Mouse (Mus musculus): ENCODE data around the gene Fanca. TPM values are rescaled to one million over a fixed set of nuclear protein-coding genes. Genes with fewer than 3 reads are reported as not detected.

Fanca gene
- polyA plus RNA-seq, 1 experiment, result 16.5 TPM

GRCm38 (mm10) chr8:123332262-123333090, 14.1 kb upstream of the Fanca start, which contains the start of gene Spire2:
Gene Spire2, plus strand, starts transcription at chr8:123332713.
- H3K9me3 ChIP-seq, result no peaks in the 10 kb centered on the region
- peak within 1 kb of the TSS; percentile 91 for H3K4me3 ChIP-seq (replicated peaks)
- TF ChIP-seq FLI1 (IDR thresholded peaks at IDR 0.05; ENCODE audit: low read length), result no peak
- TF ChIP-seq GATA1 (IDR thresholded peaks at IDR 0.05; ENCODE audit: borderline replicate concordance, low read length), result no peak
- H3K27me3 ChIP-seq (replicated peaks), result peaks cover 79% of the 10 kb centered on the region
- H3K36me3 ChIP-seq (replicated peaks; ENCODE audit: low read length), result no peaks in the 10 kb centered on the region
- H3K4me1 ChIP-seq, result peaks cover 42% of the 10 kb centered on the region

- TF ChIP-seq FLI1 (IDR thresholded peaks at IDR 0.05; ENCODE audit: low read length) (no peak), GATA1 (IDR thresholded peaks at IDR 0.05; ENCODE audit: borderline replicate concordance, low read length) (no peak)
- H3K36me3 ChIP-seq (replicated peaks; ENCODE audit: low read length), result no peaks in the 10 kb centered on the region
- peaks cover 42% of the 10 kb centered on the region for H3K4me1 ChIP-seq
- no peaks in the 10 kb centered on the region for H3K9me3 ChIP-seq
- H3K27me3 ChIP-seq (replicated peaks), result peaks cover 79% of the 10 kb centered on the region
- H3K4me3 ChIP-seq (replicated peaks), result no peak overlapping the region
Observed at GRCm38 (mm10) chr8:123331810-123332209, 13.4 kb upstream of the Fanca start.

GRCm38 (mm10) chr8:123331301-123331700, 12.9 kb upstream of the Fanca start:
- Histone ChIP-seq H3K9me3 (no peaks in the 10 kb centered on the region), H3K27me3 (replicated peaks) (peaks cover 77% of the 10 kb centered on the region), H3K4me3 (replicated peaks) (no peak overlapping the region), H3K36me3 (replicated peaks; ENCODE audit: low read length) (no peaks in the 10 kb centered on the region), H3K4me1 (peaks cover 42% of the 10 kb centered on the region)
- TF ChIP-seq FLI1 (IDR thresholded peaks at IDR 0.05; ENCODE audit: low read length) (no peak), GATA1 (IDR thresholded peaks at IDR 0.05; ENCODE audit: borderline replicate concordance, low read length) (no peak)

- peaks cover 42% of the 10 kb centered on the region for H3K4me1 ChIP-seq
- peaks cover 80% of the 10 kb centered on the region for H3K27me3 ChIP-seq (replicated peaks)
- no peaks in the 10 kb centered on the region for H3K9me3 ChIP-seq
- no peaks in the 10 kb centered on the region for H3K36me3 ChIP-seq (replicated peaks; ENCODE audit: low read length)
- H3K4me3 ChIP-seq (replicated peaks), result no peak overlapping the region
- TF ChIP-seq FLI1 (IDR thresholded peaks at IDR 0.05; ENCODE audit: low read length) (no peak), GATA1 (IDR thresholded peaks at IDR 0.05; ENCODE audit: borderline replicate concordance, low read length) (no peak)
Observed at GRCm38 (mm10) chr8:123330701-123331100, 12.3 kb upstream of the Fanca start.

- Histone ChIP-seq H3K4me3 (replicated peaks) (no peak overlapping the region), H3K36me3 (replicated peaks; ENCODE audit: low read length) (no peaks in the 10 kb centered on the region), H3K4me1 (peaks cover 42% of the 10 kb centered on the region), H3K9me3 (no peaks in the 10 kb centered on the region), H3K27me3 (replicated peaks) (peaks cover 80% of the 10 kb centered on the region)
- TF ChIP-seq FLI1 (IDR thresholded peaks at IDR 0.05; ENCODE audit: low read length) (no peak), GATA1 (IDR thresholded peaks at IDR 0.05; ENCODE audit: borderline replicate concordance, low read length) (no peak)
Observed at GRCm38 (mm10) chr8:123329961-123330360, 11.6 kb upstream of the Fanca start.

- Histone ChIP-seq H3K27me3 (replicated peaks) (peaks cover 75% of the 10 kb centered on the region), H3K36me3 (replicated peaks; ENCODE audit: low read length) (no peaks in the 10 kb centered on the region), H3K4me1 (peaks cover 42% of the 10 kb centered on the region), H3K9me3 (no peaks in the 10 kb centered on the region), H3K4me3 (replicated peaks) (no peak overlapping the region)
- no peak for TF ChIP-seq FLI1 (IDR thresholded peaks at IDR 0.05; ENCODE audit: low read length)
- no peak for TF ChIP-seq GATA1 (IDR thresholded peaks at IDR 0.05; ENCODE audit: borderline replicate concordance, low read length)
Observed at GRCm38 (mm10) chr8:123329350-123329749, 11.0 kb upstream of the Fanca start.

GRCm38 (mm10) chr8:123328552-123328951, 10.2 kb upstream of the Fanca start:
- Histone ChIP-seq H3K27me3 (replicated peaks) (peaks cover 67% of the 10 kb centered on the region), H3K36me3 (replicated peaks; ENCODE audit: low read length) (no peaks in the 10 kb centered on the region), H3K9me3 (no peaks in the 10 kb centered on the region), H3K4me1 (peaks cover 35% of the 10 kb centered on the region), H3K4me3 (replicated peaks) (no peak overlapping the region)
- TF ChIP-seq FLI1 (IDR thresholded peaks at IDR 0.05; ENCODE audit: low read length) (no peak), GATA1 (IDR thresholded peaks at IDR 0.05; ENCODE audit: borderline replicate concordance, low read length) (no peak)

GRCm38 (mm10) chr8:123319522-123320164, 1.3 kb upstream of the Fanca start:
- H3K27me3 ChIP-seq (replicated peaks), result peaks cover 14% of the 10 kb centered on the region
- H3K9me3 ChIP-seq, result no peaks in the 10 kb centered on the region
- peaks cover 2% of the 10 kb centered on the region for H3K36me3 ChIP-seq (replicated peaks; ENCODE audit: low read length)
- H3K4me1 ChIP-seq, result peaks cover 24% of the 10 kb centered on the region
- no peak overlapping the region for H3K4me3 ChIP-seq (replicated peaks)
- TF ChIP-seq FLI1 (IDR thresholded peaks at IDR 0.05; ENCODE audit: low read length), result no peak
- TF ChIP-seq GATA1 (IDR thresholded peaks at IDR 0.05; ENCODE audit: borderline replicate concordance, low read length), result no peak

- TF ChIP-seq GATA1 (IDR thresholded peaks at IDR 0.05; ENCODE audit: borderline replicate concordance, low read length) (no peak), FLI1 (IDR thresholded peaks at IDR 0.05; ENCODE audit: low read length) (no peak)
- Histone ChIP-seq H3K4me3 (replicated peaks) (peak overlapping the region; percentile 94), H3K9me3 (no peaks in the 10 kb centered on the region), H3K4me1 (peaks cover 24% of the 10 kb centered on the region), H3K27me3 (replicated peaks) (peaks cover 10% of the 10 kb centered on the region), H3K36me3 (replicated peaks; ENCODE audit: low read length) (peaks cover 11% of the 10 kb centered on the region)
Observed at GRCm38 (mm10) chr8:123317781-123318466, 452 bp downstream of the Fanca start.

Measured in megakaryocyte, embryonic 14.5 days (primary cell).